Mouse (Mus musculus) splenic B cell, adult 2 months (primary cell): ENCODE data around the gene Cdk13.
A peak's percentile ranks its signal among the peaks of the same experiment; 100 is the strongest.

Experiments used
- DNase-seq: peaks from one replicate; pipeline ENCODE4 v3.0.0-alpha.2; 2011; ENCODE audit warnings: low read depth, low spot score
- H3K27me3 ChIP-seq: 2 replicates; pipeline ENCODE4 v1.6.1; 2012; ENCODE audit warnings: mild to moderate bottlenecking, low read length, moderate library complexity, mixed read lengths; ENCODE audit not compliant: control insufficient read depth, poor library complexity, insufficient read depth, severe bottlenecking
- H3K36me3 ChIP-seq: 2 replicates; pipeline ENCODE4 v1.6.1; 2012; ENCODE audit warnings: mild to moderate bottlenecking, low read length, moderate library complexity, mixed read lengths; ENCODE audit not compliant: control insufficient read depth, poor library complexity, insufficient read depth, severe bottlenecking

Cdk13 gene

GRCm38 (mm10) chr13:17795757-17796456, 9.0 kb downstream of the Cdk13 start:
- DNase-seq = no peak
- Histone ChIP-seq H3K36me3 (no peaks in the 10 kb centered on the region), H3K27me3 (no peaks in the 10 kb centered on the region)

GRCm38 (mm10) chr13:17783643-17784042, 21.3 kb downstream of the Cdk13 start:
- H3K27me3 ChIP-seq = no peaks in the 10 kb centered on the region
- DNase-seq = no peak
- H3K36me3 ChIP-seq = no peaks in the 10 kb centered on the region

DNA sequence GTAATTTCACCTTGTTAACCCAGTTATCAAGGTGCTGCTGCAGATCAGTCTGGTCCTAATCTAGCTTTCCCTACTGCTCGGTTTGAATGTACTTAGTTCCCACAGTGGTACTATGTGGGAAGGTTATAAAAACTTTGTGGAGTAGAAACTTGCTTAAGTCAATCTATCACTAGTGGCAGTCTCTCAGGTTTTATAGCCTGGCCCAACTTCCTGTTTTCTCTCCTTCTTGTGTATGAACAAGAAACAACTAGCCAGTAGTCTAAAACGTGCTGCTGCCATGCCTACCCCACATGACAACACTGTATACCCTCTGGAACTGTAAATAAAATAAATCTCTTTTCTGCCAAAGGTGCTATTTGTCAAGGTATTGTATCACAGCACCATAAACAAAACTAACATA, 25.0 kb downstream of the Cdk13 start:
- no peaks in the 10 kb centered on the region for H3K36me3 ChIP-seq
- DNase-seq = peak; percentile 48
- no peaks in the 10 kb centered on the region for H3K27me3 ChIP-seq

DNA sequence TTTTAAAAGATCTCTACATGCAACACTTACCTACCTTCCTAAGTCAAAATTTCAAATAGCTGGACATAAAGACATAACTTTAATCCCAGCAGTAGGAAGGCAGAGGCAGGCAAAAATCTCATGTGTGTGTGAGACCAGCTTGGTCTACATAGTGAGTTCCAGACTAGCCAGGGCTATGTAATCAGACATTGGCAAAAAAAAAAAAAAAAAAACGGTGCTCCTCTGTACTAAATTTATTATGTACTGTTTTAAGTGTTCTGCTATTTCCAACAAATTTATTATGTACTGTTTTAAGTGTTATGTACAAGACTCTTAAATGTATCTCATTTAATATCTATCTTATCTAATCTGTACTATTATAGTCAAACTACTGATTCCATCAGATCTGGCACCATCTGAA, 28.6 kb downstream of the Cdk13 start:
- no peak for DNase-seq
- H3K27me3 ChIP-seq = no peaks in the 10 kb centered on the region
- H3K36me3 ChIP-seq = 0 out of 2 replicates have a peak, but pooled peaks cover 4% of the 10 kb centered on the region

DNA sequence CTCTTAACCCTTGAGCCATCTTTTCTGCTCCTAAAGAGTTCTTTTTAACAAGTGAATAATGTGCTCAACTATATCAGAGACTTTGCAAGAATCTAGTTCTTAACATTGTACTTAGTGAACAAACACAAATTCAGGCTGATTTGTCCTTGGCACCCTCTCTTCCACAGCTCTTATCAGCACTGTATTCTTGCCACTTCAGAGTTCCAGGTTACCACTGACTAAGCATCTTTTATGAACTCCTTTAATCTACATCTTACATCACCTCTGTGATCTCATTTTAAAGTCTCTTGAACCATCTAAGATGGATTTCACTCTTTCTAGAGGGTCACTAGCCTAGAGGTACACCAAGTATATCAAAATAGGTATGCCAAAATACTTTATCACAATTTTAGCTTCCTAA, 29.5 kb downstream of the Cdk13 start:
- Histone ChIP-seq H3K36me3 (0 out of 2 replicates have a peak, but pooled peaks cover 4% of the 10 kb centered on the region), H3K27me3 (no peaks in the 10 kb centered on the region)
- no peak for DNase-seq

- H3K27me3 ChIP-seq = no peaks in the 10 kb centered on the region
- no peak for DNase-seq
- 0 out of 2 replicates have a peak, but pooled peaks cover 4% of the 10 kb centered on the region for H3K36me3 ChIP-seq
These were observed 31.8 kb downstream of the Cdk13 start for GRCm38 (mm10) chr13:17773112-17773511.

DNA sequence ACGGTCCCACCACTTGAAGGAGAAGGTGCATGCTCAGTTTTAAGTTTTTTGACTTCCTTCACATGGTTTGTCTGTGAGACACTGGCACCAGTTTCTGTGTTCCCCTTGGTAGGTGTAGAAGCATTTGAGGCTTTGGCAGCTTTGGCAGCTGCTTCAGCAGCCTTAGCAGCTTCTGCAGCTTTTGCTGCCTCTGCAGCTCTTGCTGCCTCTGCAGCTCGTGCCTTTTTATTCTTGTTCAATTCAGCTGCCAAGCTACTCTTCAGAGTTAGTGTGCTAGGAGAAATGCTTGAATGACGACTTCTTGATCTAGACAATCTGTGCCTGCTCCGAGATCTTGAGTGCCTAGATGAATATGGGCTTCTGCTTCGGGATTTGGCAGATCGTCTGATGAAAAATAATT, 32.3 kb downstream of the Cdk13 start:
- Histone ChIP-seq H3K27me3 (no peaks in the 10 kb centered on the region), H3K36me3 (0 out of 2 replicates have a peak, but pooled peaks cover 4% of the 10 kb centered on the region)
- DNase-seq = no peak

DNA sequence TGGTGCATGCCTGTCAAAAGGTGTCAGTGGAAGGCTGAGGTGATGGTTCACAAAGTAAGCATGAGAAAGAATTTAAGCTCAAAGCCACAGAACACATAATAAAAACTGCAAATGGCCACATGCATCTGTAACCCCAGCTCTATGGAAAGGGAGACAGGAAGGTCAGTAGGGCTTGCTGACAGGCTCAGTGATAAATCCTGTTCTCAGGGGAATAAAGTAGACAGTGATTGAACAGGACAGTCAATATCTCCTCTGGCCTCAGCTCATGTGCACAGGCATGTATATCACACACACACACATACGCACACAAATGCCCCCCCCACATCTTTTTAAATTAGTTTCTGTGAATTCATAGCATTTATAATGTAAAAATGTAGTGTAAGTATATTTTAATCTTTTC, 42.5 kb downstream of the Cdk13 start:
- DNase-seq = no peak
- Histone ChIP-seq H3K27me3 (no peaks in the 10 kb centered on the region), H3K36me3 (peaks cover 1% of the 10 kb centered on the region; the same call in 1 of the 2 replicates)

DNA sequence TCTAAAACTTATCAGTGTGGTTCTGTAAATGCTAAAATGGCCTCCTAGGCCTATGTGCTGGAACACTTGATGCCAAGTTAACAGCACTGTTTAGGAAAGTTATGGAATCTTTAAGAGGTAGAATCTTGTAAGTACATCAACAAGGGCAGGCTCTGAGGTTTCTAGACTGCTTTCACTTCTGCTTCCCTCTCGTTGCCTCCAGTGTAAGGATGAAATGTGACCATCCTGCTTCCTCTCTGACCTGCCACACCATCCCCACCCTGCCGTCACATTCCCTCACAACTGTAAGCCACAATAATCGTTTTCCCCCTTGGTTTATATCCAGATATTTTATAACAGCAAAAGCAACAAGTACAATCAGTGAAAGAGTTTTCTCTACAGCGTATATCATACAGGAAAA, 49.9 kb downstream of the Cdk13 start:
- Histone ChIP-seq H3K36me3 (no peaks in the 10 kb centered on the region; the same call in 1 of the 2 replicates), H3K27me3 (no peaks in the 10 kb centered on the region)
- DNase-seq = peak; percentile 60

DNA sequence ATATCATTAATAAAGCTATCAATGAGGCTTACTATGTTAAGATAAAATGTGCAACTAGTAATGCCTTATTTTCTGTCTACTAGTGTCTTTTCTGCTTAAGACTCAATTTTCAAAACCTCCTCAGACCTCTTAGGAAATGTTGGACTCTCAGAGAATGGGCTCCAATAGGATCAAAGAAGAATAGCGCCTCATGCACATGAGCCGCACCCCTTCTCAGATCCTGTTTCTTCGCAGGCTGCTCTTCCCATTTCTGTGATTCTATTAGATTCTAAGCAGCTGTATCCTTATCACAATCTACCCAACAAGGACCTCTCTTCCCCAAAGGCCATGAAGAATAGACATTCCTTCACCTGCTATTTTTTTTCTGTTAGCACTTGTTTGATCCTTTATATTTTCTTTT, 76.1 kb downstream of the Cdk13 start:
- no peaks in the 10 kb centered on the region for H3K27me3 ChIP-seq
- no peak for DNase-seq
- peaks cover 3% of the 10 kb centered on the region for H3K36me3 ChIP-seq

GRCm38 (mm10) chr13:17727922-17728321, 77.0 kb downstream of the Cdk13 start:
- H3K36me3 ChIP-seq = peaks cover 3% of the 10 kb centered on the region
- DNase-seq = no peak
- H3K27me3 ChIP-seq = no peaks in the 10 kb centered on the region

DNA sequence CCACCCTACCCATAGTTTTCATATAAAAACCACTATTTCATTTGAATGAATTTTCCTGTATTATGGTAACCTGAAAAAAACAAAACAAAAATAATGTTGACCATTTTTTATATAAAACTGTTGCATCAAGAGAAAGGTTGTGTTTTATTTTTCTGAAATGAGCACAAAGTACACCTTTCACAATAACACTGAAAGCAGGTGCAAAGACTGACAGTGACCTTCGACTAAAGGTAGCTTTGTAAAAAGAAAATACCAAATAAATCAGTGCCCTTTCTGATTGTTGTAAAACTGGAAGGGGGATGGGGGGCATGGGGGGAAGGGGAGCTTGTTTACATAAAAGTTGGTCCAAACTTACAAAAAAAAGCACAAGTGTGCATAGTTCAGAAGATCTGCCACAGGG, 87.5 kb downstream of the Cdk13 start:
- peaks cover 8% of the 10 kb centered on the region; the same call in 1 of the 2 replicates for H3K36me3 ChIP-seq
- H3K27me3 ChIP-seq = no peaks in the 10 kb centered on the region
- DNase-seq = no peak

DNA sequence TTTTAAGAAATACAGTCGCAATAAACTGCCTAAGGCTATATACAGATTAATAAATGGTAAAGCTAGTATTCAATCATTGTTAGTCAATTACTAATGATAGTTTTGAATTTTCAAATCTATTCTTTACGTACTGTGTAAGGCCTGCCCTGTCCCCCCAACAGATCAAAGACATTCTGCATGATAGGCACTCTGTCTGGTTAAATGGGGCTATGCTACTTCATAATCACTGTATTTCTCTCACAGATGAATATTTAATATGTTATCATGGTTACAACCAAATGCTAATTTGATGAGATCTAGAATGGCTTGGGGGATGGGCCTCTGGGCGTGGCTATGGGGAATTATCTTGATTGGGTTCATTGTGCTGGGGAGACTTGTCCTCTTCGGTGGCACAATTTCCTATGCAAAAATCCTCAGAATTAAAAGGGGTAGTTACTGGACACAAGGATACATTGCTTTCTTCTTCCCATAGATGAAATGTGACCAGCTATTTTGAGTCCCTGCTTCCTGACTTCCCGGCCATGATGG, 96.0 kb downstream of the Cdk13 start:
- H3K36me3 ChIP-seq = no peaks in the 10 kb centered on the region
- DNase-seq = no peak
- H3K27me3 ChIP-seq = no peaks in the 10 kb centered on the region

- DNase-seq = no peak
These were observed 99.6 kb downstream of the Cdk13 start for GRCm38 (mm10) chr13:17705188-17705826.

DNA sequence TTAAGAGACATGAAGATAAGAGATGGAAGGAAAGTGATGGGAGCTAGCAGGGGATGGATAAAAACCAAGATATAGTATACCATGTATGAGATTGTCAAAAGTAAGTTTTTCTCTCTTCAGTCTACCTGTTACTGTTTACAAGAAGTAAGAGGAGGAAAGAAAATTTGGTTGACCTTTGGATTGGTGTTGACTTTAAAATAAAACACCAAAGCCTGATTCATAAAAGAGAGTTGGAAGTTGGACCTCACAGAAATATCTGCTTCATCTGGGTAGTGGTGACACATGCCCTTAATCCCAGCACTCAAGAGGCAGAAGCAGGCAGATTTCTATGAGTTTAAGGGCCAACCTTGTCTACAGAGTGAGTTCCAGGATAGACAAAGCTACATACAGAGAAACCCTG, 102.6 kb downstream of the Cdk13 start:
- H3K27me3 ChIP-seq = no peaks in the 10 kb centered on the region
- H3K36me3 ChIP-seq = no peaks in the 10 kb centered on the region
- no peak for DNase-seq

More at GRCm38 (mm10) chr13:17705188-17705826, 99.6 kb downstream of the Cdk13 start:
- Histone ChIP-seq H3K27me3 (no peaks in the 10 kb centered on the region), H3K36me3 (no peaks in the 10 kb centered on the region)
